Mouse (Mus musculus): ENCODE measurements at regions not wholly inside any gene's neighbourhood (a gene's known extent, or its start where the extent isn't known, plus 50 kb on each side); places are given as distances from the start of the nearest gene placed in this dataset.
A peak's percentile ranks its signal among the peaks of the same experiment; 100 is the strongest.

DNA sequence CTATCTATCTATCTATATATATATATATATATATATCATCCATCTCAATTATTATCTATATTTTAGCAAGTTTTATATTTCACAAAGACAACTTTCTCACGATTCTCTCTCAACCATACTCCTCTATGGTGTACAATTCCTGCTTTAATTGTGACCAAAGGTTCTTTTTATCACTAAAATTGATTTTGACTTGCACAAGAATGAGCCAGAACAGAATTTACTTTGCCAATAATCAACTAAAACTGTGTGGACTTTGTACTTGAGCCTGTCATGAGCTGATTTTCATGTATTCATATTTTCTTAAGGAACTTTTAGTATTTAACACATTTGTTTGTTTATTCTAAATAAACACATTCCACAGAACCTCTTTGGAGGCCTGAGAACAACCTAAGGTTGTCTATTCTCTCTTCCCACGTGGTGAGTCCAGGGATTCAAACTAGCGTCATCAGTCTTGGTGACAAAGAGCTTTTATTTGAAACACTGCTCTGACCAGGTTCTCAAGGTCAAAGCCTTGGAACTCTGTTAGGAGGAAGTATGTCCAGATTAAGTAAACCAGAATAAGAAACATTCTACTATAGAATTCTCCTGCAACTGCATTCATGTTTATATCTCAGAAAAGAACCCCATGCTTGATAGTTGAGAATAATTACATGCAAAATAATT lies 207.7 kb downstream of the Gm11146 start:
- no peak for DNase-seq

GRCm38 (mm10) chr16:77393470-77393869 lies 208.4 kb downstream of the Gm11146 start:
- no peak for DNase-seq

DNA sequence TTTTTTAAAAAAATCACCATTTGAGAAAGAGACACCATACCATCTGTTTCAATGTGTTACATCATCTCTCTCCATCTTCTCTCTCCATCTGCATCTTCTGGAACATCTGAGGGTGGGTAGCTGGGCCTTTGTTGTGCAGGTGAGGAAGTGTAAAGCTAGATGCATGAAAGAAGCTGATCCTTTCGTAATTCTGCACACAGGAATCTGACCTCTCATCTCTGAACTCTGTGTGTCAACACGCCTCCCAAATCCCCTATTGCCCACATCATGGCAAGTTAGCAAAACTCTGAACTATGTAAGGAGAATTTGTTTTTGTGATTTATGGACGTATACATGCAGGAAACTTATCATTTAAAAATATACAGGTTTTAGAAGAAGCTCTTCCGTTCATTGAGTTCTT lies 209.7 kb downstream of the Gm11146 start:
- DNase-seq = no peak

DNA sequence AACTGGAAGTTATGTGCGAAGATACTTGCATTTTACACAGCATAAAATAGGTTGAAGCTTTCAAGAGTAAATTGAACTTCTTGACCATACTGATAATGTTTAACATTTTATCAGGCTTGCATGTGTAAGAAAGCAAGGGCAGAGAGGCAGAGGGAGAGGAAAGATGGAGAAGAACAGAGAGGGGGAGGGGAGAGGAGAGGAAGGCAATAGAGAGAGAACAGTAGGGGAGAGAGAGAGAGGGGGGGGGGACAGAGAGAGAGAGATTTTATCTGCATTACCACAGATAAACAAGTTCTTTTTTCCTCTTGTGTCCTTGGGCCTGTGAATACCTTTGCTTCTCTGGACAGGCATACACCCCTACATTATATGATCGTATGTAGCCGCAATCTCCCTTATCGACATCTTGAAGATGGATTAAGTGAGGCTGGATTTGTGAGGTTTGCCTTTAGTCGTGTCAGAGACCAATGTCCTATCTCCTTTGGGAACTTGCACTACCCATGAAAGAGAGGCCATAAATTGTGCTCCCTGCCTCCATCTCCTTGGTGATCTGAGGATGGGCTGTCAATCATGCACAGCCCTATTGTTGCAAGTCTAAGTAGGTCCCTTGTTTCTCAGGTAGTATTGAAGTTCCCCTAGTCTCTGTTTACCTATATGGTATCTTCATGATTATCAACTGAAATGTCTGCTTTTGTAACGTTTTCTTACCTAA lies 217.7 kb downstream of the Gm11146 start:
- DNase-seq = no peak

DNA sequence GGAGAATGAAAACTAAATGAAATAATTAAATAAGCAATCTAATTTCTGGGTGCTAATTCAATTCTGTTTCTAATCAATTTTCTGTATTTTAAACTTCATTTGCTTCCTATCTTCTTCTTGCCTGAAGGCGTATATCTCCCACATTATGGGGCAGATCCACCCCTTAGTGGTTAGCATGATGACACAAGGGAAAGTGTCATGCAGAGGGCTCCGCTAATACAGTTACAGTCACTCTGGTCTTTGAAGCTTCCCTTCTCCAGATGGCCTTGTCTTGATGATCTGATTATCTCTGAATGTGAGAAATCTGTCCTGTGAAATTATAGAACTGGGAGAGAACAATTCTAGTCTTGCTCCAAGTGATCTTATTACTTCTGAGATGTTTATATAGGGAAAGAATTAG lies 219.1 kb downstream of the Gm11146 start:
- no peak for DNase-seq

GRCm38 (mm10) chr16:77372768-77373167 lies 229.1 kb downstream of the Gm11146 start:
- DNase-seq = no peak

GRCm38 (mm10) chr16:77369810-77370209 lies 232.1 kb downstream of the Gm11146 start:
- no peak for DNase-seq

DNA sequence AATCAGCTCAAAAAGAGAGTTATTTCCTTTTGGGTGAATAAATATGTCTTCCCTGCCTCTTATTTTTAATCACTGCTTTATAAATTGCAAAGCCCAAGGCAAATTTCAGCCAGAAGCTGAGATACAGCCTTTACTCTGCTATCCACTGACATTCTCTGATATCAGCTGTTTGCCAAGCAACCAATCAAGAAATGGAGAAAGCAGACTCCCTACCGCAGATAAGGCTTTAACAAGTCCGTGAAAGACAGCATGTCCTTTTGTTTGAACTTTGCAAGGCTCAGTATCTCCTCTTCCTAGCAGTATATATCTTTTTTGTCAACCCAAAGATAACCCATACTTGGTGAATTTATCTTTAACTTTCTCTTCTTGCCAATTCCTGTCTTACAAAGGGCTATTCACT lies 236.6 kb downstream of the Gm11146 start:
- no peak for DNase-seq

DNA sequence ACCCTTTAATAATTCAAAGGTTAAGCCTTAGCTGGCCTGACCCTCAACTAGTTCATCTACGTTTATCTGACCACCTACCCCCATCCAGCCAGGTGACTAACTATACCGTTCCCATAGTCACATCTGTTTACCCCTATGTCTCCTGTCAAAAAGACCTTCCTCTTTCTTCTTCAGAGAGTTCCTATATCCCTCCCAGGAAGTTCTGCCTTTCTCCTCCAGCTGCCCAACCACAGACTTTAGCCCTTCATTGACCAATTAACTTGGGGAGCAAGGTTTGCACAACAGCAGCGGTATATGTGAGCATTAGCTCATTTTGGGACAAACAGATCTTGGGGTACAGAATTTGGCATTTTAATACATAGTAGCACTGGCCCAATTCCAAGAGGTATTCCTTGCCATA lies 237.5 kb downstream of the Gm11146 start:
- DNase-seq = no peak

DNA sequence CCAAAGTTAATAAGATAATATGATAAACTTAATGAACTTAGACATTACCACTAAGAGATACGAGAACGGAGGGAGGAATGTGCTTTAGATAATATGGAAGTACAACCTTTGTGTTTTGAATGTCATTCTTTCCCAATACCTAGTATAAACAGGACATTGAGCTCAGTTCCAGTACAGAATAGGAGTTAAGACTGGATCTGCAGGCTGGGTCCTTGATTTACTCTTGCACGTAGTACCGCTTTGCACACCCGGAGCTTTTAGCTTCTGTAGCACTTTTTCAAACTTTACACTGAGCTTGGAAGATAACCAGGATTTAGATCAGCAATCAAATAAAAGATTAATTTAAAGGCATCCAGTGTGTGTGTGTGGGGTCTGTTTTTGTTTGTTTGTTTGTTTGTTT lies 242.7 kb downstream of the Gm11146 start:
- no peak for DNase-seq

DNA sequence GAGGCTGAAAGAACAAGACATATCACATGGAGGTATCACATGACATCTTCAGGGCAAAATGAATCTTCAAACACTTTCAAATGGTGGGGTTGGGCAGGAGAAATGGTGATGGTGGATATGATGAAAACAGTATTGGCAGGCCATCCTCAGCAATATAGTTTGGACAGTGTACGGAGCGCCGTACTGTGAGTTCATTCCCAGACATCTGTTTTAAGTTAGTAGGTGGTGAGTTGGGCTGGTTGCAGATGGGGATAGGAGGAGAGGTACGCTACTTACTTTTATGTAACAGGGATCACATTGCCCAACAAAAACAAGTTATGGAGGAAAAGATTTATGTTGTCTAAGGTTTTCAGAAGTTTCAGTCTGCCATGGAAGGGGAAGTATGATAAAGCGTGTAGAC lies 246.6 kb downstream of the Gm11146 start:
- no peak for DNase-seq

DNA sequence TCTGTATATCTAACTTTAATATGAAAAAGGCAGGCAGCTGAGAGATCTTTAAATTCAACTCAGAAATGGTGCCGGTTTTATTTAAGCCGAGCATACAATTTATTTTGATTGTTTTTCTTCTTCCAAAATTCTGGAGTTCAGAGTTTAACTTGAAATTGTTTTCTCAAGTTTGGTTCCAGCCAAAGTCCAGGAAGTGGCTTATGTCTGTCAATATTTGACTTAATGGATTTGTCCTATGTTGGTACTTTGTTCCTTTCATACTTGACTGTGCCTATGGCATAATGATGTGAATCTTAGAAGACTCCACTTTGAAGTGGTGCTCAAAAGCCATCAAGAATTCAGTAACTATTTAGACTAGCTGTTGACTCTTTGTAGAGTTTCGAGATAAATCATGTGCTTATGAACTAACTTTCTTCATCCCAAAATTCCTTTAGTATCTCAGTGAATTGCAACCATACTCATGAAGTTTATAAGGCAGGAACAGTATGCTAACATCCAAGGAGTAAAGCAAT lies 247.6 kb downstream of the Gm11146 start:
- no peak for DNase-seq

DNA sequence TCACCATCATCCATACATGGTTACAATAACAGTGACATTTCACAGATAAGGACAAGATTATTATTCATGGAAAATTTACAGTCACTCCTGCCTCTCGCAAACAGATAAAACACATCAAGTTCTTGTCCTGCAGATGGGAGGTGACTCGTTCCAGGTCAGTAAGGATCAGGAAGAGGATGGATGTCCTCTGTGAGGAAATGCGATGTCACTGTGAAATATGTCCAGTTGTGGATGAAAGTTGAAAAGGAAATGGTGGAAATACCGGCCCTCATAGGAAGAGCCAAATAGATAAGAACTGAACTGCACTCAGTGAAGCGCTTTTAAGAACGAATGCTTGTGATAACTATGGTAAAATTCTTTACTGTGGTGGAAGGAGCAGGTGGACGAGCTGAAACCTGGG lies 255.8 kb downstream of the Gm11146 start:
- DNase-seq = no peak

DNA sequence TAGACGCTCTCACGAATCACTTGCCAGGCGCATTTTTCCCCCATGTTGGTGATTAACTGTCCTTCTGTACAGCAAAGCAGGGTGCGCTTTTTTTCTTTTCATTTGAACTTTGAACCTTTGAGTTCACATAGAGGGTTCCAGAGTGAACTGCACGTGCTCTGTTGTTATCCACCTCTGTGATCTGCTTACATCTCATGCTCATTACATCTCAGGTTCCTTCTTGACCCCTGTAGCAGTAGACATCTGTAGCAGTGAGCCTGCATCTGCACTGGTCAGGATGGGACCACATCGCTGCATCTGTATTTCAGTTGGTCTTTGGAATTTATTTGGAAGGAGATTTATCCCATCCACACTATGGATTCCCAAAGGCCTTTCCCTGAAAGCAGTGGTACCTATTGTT lies 269.6 kb downstream of the Gm11146 start:
- DNase-seq = no peak

DNA sequence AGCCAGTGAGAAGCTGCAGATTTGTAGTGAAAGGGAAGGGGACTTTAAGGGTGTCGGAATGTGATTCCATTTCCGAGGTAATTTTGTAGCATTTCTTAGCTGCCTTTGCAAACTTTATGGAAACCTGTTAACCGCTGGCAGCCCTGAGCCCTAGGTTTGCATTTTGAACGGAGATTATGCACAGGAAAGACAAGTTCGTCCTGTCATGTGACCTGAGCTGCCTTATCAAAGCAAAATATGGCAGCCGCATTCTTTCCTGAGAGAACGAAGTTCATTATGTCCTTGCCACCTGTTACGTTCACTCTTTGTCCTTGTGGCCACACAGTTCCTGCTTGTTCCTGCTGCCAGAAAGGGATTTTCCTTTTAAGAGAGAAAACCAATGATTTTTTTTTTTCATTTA lies 270.9 kb downstream of the Gm11146 start:
- peak; percentile 13 for DNase-seq

GRCm38 (mm10) chr16:77329711-77330530 lies 272.0 kb downstream of the Gm11146 start:
- DNase-seq = peak; percentile 10

GRCm38 (mm10) chr16:77329160-77329691 lies 272.7 kb downstream of the Gm11146 start:
- peak; percentile 51 for DNase-seq

GRCm38 (mm10) chr16:77328628-77329159 lies 273.2 kb downstream of the Gm11146 start:
- DNase-seq = no peak

DNA sequence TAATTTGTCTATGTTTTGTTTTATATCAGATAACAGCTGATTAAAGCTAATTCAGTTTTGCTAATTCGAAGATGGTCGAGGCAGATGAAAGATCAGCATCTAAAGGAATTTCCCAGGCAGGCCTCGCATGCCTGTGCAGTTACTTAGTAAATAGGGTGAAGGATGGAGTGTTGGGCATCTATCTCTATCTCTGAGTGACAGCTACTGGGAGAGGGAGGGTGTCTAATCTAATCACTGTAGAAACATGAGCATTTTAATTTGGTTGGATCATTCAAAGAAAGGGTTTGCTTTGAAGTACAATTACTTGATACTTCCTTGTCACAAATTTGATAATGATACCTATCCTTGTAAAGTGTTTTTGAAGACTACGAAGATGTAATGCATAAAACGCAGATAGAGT lies 273.8 kb downstream of the Gm11146 start:
- DNase-seq = no peak

DNA sequence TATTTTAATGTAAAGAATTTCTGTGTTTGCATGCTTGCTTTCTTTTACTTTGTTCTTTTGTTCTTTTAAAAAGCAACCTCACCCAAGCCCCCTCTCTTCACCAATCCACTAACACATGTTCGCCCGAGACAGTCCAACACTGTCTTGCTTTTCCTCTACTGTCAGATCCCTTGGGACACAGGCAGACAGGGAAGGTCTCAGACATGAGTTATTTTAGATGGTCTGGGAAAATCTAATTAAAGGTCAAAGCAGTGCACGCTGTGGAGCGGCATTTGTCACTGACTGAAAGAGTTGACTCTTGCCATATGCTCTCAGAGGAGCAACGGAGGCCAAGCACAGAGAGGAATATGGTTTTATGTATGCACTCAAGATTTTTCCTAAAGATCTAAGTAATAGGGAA lies 279.6 kb downstream of the Gm11146 start:
- no peak for DNase-seq

- no peak for DNase-seq
Measured at GRCm38 (mm10) chr16:77318150-77318549, 283.7 kb downstream of the Gm11146 start.

- DNase-seq = no peak
Measured at GRCm38 (mm10) chr16:77315354-77315753, 286.5 kb downstream of the Gm11146 start.

GRCm38 (mm10) chr16:77313195-77313594 lies 288.7 kb downstream of the Gm11146 start:
- DNase-seq = no peak
